Mouse (Mus musculus) cerebellum, adult 18-20 months (tissue): ENCODE measurements around the gene Lamb3.
A peak's percentile ranks its signal among the peaks of the same experiment; 100 is the strongest.

Source experiments
- DNase-seq, 2 experiments: peaks; one replicate each; pipeline ENCODE4 v3.0.0; 2021

Lamb3 gene

DNA sequence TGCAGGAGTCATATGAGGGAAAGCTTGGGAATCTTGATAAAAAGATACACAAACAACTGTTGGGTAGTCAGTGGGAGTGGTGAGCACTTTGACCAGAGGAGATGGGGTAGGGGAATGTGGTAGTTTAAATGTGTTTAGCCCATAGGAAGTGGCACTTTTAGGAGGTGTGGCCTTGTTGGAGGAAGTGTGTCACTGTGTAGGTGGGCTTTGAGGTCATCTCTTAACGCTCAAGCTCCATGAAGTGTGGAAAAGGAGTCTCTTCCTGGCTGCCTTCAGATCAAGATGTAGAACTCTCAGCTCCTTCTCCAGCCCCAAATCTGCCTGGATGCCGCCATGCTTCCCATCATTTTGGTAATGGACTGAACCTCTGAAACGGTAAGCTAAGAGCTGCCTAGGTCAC, at the start of gene Lamb3:
Lamb3 (plus strand) TSS at position 197 of the 400 bp plus-strand sequence.
- DNase-seq, result no peak

DNA sequence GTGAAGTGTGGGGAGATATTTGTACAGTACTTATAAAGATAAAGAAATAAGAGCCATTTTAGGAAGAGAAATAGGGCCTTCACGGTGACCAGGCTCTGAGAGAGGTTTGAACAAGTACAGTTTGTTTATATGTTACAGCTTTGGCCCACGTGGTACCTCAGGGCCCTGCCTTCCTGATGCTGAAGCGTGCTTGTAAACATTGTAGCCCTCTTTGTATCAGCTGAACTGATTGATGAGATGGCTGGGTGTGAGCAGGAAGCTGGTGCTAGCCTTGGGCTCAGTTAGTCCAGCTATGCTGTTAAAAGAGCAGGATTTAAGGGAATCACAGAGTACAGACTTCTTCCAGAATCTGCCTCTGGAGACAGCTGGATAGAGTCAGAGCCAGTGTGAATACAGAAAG, 48.3 kb upstream of the Lamb3 start:
- no peak for DNase-seq

DNA sequence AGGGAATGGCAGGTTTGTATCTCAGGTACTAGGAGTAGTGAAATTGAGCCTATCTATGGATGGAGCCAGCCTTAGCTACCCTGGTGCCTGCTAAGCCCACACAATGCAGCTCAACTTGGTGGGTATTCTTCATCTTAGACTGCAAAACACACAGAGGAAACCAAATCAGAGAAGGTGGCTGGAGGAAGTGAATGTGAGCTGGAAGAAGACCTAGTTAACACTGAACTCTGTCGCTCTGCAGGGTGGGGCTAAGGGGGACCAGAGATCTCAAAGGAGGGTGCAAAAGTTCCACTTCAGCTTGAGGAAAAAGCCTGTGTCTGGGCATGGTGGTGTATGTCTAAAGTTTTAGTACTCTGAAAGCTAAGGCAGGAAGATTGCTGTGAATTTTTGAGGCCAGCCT, 47.9 kb upstream of the Lamb3 start:
- no peak for DNase-seq

DNA sequence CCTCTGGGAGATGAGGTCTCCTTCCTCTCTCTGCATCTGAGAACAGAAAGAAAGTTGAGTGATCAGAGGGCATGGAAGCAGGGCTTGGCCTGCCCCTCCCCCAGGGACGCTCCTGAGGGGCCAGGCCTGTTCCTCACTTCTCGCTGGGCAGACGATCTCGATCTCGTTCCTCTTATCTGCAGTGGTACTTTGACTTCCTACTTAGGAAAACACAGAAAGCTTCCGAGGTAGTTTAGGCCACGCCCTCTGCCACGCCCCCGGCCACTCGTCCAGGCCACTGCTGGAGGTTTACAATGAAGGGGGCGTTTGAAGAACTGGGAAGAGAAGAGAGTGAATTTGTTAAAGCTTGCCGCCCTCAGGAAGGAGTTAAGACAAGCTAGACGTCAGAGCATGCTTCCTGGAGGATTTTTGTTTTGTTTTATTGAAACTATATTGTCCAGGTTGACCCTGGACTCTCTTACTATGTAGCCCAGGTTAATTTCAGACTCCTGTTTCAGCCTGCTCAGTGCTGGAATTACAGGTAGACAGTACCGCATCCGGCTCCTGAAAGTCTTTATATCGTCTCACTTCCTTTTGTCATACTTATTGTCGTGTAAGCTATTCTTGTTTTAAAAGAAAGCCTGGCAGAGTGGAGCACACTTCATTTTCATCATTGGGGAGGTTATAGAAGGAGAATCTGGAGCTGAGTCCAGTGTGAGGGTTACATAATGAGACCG, 47.0 kb upstream of the Lamb3 start:
- no peak for DNase-seq

DNA sequence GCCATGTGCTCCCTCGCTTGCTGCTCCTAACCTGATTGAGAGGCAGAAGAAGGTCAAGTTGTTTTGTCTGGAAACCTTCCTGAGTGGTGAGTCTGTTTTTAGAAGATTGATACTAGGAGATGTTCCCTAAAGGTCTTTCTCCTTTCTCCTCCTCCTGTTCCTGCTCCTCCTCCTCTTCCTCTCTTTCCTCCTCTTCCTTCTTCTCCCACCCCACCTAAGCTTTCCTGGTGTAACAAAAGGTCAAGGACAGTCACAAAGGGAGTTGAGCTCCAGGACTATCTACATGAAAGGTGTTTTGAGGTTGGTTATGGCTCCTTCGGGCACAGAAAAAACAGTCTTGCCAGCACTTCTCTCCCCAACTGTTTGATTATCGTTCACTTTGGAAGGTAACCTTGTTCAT, 39.8 kb upstream of the Lamb3 start, which contains the start of gene A130010J15Rik:
A130010J15Rik (plus strand) TSS at position 301 of the 400 bp plus-strand sequence.
- no peak for DNase-seq

DNA sequence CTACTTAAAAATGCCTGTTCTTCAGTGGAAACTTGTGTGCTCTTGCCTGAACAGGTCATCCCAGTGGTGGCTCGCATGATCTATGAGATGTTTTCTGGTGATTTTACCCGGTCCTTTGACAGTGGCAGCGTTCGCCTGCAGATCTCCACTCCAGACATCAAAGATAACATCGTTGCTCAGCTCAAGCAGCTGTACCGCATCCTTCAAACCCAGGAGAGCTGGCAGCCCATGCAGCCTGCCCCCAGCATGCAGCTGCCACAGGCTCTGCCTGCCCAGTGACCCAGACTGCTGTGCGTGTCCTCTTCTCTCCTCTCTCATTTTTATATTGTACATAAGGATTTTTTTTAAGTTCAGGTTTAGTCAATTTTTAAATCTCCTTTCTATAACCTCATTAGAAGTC, 38.3 kb upstream of the Lamb3 start:
- no peak for DNase-seq

DNA sequence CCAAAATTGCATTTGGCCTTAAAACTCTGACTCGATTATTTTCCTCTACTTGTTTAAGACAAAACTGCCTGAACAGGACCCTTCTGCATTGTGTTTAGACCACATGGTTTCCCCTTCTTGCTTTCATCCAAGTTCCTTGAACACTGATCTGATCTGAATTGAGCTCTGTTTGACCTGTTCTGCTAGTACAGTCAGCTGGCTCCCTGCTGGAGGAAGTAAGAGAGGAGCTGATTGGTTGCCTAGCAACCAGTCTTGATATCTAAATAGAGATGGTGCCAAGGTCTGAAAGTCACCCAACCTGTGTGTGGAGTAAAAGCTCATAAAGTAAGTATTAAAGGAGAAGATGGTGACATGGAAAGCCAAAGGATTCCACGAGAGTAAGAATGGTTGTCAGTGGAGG, 37.6 kb upstream of the Lamb3 start:
- DNase-seq, result no peak

DNA sequence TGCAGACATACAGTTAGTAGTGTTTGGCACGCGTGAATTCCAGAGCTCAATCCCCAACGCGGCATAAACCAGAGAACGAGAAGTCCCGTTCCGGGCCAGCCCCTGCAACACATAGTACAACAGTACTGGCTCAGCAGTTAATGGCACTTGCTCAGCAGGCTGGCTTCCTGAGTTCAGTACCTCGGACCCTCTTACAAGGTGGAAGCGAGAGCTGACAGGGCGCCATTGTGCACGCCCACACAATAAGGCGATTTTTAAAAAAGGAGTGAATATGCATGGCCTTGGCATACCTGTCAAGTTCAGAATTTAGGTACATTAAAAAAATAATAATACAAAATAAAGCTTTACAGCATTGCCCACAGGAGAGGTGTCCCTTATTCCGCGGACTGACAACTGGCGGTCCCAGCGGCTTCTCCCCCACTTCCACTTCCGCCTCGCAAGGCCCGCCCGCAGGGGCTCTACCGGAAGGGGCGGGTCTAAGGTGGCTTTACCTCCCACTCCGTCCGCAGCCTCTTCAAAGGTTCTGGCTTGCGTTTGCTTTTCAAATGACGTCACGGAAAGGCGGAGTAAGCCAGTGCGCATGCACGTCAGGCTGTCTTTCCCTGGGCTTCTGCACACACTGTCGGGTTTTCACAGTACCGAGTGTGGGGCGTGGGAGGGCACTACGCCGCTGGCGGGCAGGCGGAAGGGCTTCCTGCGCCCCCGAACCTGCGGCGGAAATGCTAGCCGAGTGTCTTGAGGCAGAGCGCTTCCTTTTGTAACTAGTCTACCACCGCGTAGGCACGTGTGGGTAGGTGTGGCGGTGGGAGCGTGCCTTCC, 34.3 kb upstream of the Lamb3 start:
- DNase-seq, result peak; percentile 94 to 97

DNA sequence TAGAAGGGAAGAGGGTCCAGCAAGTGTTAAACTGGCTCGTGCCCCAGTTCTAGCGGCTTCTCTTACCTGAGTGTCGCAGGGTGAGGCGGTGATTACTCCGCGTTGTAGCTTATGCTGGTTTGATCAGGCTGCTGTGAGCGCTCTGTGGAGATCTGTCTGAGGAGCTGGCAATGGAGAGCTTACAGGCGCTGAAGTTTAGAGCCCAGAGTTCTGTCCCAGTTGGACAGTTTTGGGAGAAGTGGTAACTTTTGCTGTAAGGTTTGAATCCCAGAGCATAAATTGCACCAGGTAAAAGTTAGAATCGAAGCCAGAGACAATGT, 33.7 kb upstream of the Lamb3 start:
- DNase-seq, result no peak

DNA sequence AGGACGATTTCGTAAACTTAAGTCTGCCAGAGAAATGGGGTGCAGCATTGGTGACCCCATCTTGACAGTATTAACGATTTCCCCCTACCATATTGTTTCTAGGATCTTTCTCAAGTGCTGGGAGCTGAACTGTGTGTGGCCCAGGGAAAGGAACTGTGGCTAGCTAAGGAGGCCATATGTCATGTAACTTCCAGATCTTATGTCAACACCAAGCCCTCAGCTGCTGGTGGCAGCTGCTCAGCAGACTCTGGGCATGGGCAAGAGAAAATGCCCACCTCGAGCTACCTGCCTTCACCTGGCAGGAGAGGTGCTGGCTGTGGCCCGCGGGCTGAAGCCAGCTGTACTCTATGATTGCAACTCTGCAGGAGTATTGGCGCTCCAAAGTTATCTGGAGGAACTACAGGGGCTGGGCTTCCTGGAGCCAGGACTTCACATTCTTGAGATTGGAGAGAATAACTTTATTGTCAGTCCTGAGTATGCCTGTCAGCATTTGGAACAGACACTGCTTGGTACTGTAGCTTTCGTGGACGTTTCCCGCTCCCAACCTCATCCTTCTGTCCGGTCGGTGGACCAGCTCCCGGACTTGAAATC, 33.3 kb upstream of the Lamb3 start:
- no peak for DNase-seq

DNA sequence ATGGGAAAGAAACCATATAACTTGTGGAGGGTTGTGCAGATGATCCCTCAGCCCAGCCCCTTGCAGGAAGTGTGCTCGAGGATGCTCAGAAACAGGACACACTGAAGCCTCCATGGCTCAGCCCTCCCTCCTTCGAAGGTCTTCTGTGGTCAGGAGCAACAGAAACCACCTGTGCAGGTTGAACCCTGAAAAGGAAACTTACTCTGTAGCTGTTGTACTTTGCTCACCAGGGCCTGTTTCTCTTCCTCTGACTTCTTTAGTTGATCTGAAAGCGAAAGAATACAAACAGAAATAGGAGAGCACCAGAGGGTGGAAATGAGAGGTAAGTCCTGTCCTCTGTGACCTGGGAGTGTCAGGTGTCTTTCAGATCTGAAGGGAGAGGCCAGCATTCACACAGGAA, 26.4 kb upstream of the Lamb3 start:
- no peak for DNase-seq

DNA sequence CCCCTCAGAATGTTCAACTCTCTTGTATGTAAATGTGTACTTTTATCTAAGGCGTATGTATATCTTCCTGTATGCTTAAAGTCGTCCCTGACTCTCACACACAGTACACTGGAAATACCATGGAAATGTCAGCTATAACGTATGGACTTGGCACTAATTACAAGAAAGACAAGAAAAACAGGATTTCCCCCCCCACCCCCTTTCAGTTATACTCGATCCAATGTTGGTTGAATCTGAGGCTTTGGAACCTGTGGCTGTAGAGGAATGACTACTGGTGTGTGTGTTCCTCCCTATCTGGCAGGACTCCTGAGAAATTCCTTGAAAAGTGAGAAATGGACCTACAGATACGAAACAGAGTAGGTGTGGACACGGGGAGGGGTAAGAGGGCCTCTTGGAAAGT, 19.2 kb upstream of the Lamb3 start:
- DNase-seq, result no peak

DNA sequence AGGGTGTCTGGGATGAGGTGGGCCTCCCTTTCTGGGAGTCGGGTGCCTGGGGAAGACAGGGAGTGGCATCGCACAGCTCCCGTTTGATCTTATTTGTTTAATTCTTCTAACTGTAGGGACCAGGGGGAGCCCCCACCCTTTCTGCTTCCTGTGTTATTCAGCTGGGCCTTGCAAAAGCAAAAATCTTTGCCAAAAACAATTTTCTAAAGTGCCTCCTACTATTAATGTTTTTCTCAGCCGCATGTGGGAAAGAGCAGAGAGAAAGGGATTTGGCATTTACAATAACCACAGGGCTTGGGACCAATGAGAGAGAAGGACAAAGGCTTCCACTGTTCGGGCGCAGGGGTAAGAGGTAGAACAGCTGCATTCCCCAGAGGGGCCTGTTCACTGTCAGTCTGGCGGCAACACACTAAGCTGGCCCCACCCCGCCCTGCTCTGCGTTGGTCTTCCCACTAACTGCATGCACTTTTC, 18.3 kb upstream of the Lamb3 start:
- DNase-seq, result no peak

DNA sequence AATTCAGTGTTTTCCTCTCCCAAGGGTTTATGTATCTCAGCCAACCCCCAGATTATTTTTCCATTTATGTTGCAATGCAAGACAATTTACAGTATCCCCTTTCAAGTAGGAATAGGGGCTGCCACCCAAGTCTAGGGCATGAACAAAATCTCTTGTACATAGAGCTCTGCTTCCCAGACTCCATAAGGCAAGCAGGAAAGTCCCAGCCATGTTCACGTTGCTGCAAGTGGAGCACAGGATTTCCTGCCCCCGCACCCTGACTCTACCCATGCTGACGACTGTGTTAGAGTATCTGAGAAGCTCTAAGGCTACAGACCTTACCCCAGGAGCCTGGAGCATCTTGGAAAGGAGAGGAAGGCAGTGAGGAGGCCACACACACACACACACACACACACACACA, 17.7 kb upstream of the Lamb3 start:
- DNase-seq, result no peak

DNA sequence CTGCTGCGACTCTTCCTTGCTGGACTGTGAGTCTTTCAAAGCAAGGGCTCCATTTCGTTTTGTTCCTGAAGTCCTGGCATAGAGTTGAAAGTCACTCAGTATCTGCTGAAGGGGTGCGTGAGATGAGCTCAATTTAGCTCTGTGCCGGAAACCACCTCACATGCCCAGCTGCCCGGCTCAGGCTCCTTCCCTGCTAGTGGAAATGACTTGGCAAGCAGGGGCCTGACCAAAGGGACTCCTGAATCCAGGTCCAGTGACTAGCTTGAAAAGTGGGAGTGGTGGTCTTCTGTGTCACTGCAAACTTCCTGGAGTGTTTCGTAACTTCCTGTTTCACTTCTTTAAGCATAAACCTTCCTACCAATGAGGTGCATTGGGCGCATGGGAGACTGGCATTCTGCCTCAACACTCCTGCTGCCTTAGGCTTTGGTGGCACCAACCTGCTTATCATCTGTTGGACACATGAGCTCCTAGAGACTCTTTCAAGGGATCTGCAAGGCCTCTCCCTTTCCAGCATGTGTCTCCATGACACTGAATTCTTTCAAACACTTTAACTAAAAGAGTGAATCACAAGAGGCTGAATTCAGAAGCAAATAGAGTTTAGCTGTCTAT, 15.7 kb upstream of the Lamb3 start:
- no peak for DNase-seq

DNA sequence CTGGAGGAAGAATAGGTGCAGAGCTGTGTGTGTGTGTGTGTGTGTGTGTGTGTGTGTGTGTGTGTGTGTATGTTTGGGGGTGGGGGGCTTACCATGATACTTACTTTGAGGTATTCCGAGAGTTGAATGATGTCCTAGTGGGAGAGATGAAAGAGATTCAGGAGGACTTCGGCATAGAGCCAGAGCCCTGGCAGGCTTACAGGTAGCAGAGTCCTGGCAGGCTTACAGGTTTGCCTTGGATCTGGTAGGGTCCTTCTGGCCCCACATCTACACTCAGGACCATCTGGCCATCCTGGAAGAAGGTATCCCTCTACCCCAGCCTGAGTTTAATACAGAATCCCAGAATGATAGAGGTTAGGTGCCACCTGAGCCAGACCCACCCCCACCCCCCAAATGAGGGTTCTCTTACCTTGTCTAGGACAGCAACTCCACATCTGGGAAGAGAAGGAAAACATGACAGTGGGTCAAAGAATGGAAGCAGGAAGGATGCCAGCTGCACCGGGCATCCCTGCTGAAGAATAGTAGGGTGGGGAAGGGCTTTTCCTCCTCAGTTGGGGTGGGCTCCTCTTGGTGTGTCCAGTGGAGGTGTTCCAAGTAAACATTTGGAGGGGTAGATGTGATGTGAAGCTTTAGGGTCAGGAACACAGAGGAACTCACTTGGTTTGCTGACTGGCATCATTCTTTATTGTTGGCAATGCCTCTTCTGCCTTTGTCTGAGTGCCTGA, 12.9 kb upstream of the Lamb3 start:
- peak; percentile 54 to 67 for DNase-seq

DNA sequence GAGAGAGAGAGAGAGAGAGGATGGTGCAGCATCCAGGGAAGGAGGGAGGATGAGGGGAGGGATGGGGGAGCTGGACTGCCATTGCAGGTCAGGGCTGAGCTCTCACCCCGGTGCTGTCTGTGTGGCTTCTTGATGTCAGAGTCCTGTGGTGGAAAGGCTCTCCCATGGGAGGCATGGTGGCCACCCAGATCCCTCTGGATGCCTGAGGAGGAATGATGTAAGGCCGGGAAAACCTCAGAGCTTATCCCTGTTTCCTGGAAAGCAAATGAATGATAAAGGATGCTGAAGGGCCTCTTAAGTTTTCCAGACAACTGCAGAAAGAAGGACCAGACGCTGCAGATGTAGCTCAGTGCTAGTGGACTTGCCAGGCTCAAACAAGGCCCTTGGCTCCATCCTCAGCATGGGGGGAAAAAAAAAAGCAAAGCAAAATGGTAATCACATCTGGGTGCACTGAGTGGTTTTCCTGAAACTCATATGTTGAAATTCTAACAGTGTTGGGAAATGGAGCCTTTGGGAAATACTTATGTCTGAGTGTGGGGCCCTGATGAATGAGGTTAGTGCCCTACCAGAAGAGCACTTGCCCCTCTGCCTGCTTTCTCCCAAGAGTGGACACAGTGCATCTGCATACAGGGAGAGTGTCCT, 12.2 kb upstream of the Lamb3 start:
- no peak for DNase-seq

DNA sequence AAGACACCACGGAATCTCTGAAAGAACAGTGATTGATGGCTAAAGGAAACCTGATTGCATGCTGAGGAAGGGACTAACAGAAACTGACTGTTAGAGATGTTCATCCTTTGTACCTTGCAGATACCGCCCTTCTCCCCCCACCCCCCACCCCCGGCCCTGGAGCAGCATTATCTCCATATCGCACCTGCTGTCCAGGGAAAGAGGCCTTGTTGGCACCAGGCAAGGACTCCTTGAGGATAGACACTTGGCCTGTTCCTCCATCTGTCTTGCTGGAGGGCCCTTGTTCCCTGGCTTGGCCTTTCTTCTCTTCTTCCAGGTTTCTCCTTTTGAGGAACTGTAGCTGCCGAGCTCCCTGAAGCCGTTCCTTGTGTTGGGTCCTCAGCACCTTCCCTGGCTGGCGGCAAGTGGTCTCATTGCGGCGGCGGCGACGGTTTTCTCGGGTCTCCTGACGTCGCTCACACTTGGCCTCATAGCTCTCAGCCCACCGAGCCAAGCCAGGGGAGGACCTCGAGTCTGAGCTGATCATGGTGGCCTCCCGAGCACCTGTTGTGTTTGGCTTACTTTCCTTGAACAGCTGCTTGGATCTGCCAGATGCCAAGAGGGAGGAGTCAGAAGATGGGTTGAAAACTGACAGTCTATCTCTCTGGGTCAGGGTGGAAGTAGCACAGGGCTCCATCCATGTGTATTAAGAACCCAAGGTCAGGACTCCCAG, 9.8 kb upstream of the Lamb3 start:
- no peak for DNase-seq

DNA sequence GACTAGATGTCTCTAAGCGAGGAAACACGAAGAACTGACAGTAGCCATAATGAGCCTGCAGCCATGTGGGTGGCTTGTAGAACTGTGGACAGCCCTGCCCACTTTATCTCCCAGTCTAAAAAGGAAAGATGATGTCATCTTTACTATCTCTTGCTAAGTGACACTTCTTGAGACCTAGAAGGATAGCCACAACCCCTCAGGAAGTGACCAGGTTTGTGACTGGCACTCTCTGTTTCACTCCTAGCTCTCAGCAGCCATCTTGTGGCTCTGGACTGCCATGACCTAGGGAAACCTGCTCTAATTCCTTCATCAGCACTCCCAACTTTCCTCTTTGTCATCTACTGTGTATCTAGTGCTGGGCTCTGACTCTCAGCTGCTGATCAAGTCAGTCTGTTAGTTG, 9.2 kb upstream of the Lamb3 start:
- no peak for DNase-seq

DNA sequence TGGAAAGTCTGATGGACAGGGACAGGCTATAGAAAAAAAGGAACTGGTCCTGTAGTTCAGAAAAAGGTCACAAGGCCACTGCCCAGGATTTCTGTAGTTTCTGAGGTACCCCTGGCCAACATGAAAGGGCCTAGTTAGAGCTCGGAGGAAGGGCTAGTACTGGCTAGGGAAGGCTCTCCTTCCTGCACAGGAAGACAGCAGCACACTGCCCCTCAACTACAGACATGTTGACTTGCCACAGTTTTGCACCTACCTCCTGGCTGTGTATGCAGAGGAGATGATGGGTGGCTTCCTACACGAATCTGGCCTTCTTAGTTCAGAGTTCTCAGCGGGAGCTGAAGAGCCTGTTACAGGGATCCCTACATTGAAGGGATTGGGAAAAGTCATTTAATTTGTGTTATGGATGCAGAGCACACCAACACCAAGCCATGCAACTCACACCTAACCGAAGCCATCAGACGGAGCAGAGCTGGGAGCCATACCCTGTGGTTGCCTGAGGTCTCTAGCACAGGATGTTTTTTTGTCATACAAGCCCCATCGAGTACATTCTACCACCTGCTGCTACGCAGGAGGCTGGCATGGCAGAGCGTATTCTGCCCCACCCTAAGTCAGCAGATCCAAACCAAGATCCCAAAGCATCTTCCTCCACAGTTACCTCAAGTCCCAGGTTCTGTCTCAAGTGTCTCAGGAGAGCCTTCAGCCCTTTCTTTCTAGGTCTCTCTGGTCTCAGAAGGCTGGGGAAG, 6.7 kb upstream of the Lamb3 start:
- no peak for DNase-seq

DNA sequence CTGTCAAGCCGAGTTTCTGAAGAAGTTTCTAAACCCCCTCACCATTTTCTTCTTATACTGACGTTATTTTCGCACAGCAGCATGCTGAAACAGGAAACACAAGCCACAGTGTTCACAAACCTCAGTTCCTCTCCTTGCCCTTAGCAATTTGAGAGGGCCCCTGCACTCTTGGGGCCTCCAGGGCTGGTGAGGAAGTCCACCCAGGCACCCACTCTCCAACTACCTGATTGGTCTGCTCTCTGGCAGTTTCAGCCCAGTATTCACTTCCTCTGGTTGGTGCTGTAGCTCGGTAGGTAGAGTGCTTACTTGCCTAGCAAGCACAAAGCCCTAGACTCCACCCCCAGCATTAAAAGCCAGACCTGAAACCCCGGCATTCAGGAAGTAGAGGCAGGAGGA, 6.1 kb upstream of the Lamb3 start, which contains the start of gene Traf3ip3:
Traf3ip3 (minus strand) TSS at position 321 of the 396 bp plus-strand sequence.
- DNase-seq, result no peak
